Comparison of ENCODE assay signal across 20 mouse cellular contexts in genomic region chr4:46806876-46807275, GRCm38 (mm10).
DNase-seq lines count a peak whose midpoint lies in the region; ATAC-seq and TF ChIP-seq lines count a peak whose summit lies in the region.
"Had no signal": no experiment of that assay in that cellular context is flagged by ENCODE, and none has a peak within 500 bp of the region (broad histone marks: within the 10 kb centered on the region; RNA-seq: fewer than 3 reads in every experiment).

No protein-coding gene starts in this region.

- H3K27ac ChIP-seq in hindbrain, embryonic 16.5 days (ENCODE audit: low read depth, low read length): no peak overlapping the region
- no peak overlapping the region for H3K27ac ChIP-seq in hindbrain, embryonic 14.5 days
- H3K27ac ChIP-seq in midbrain, postnatal 0 days (ENCODE audit: low read depth, low read length): no peak overlapping the region
- H3K27ac ChIP-seq in midbrain, embryonic 11.5 days (ENCODE audit: low read depth, low read length): no peak overlapping the region
- H3K27ac ChIP-seq: limb, embryonic 12.5 days; macrophage had no signal

- 63% methylated on average over 1 of the region's 1 CpGs for WGBS in hindbrain, embryonic 16.5 days
- WGBS in hindbrain, embryonic 14.5 days: 79% methylated on average over 1 of the region's 1 CpGs
- 52% methylated on average over 1 of the region's 1 CpGs for WGBS in midbrain, postnatal 0 days
- WGBS in midbrain, embryonic 11.5 days: 82% methylated on average over 1 of the region's 1 CpGs

- DNase-seq in adrenal gland, postnatal 25 days: peak; percentile 22
- DNase-seq in adrenal gland, postnatal 4 days (ENCODE audit: low spot score in 2 of 2): no peak
- DNase-seq in hindbrain, embryonic 14.5 days (ENCODE audit: low spot score): no peak
- peak; percentile 28 for DNase-seq in midbrain, postnatal 0 days (ENCODE audit: low spot score)
- DNase-seq in midbrain, embryonic 11.5 days (ENCODE audit: low spot score, missing footprints): no peak
- peak; percentile 24 for DNase-seq in retina, embryonic 14.5 days (ENCODE audit: low spot score)
- no peak for DNase-seq in cerebellum, adult 9-11 months
- DNase-seq: cerebellum, postnatal 25 days; gastrocnemius, postnatal 14 days; kidney, adult 8-10 months; kidney, postnatal 4 days; layer of hippocampus, postnatal 36 days; lung, adult 18-20 months; right cerebral cortex, postnatal 25 days; thymus, postnatal 4 days had no signal

- 0 out of 2 replicates have a peak, but pooled peaks have one; percentile 55 for ATAC-seq in hindbrain, embryonic 16.5 days
- no peak for ATAC-seq in hindbrain, embryonic 14.5 days (ENCODE audit: low FRiP score)
- no peak for ATAC-seq in midbrain, postnatal 0 days (ENCODE audit: low FRiP score)
- no peak for ATAC-seq in midbrain, embryonic 11.5 days (ENCODE audit: low FRiP score)

- no peak overlapping the region for H3K4me3 ChIP-seq in hindbrain, embryonic 16.5 days (ENCODE audit: low read length)
- no peak overlapping the region for H3K4me3 ChIP-seq in hindbrain, embryonic 14.5 days (replicated peaks; ENCODE audit: low read length)
- H3K4me3 ChIP-seq in midbrain, postnatal 0 days (ENCODE audit: low read depth, low read length): no peak overlapping the region
- H3K4me3 ChIP-seq in midbrain, embryonic 11.5 days (ENCODE audit: low read depth, low read length): no peak overlapping the region
- H3K4me3 ChIP-seq: erythroblast, embryonic 14.5 days; limb, embryonic 12.5 days; myocyte had no signal

- TF ChIP-seq CTCF in midbrain, postnatal 0 days (IDR thresholded peaks at IDR 0.05): no peak

- H3K4me1 ChIP-seq in hindbrain, embryonic 16.5 days (ENCODE audit: control insufficient read depth, insufficient read depth, low read depth, low read length): no peaks in the 10 kb centered on the region
- H3K4me1 ChIP-seq in hindbrain, embryonic 14.5 days (replicated peaks; ENCODE audit: control insufficient read depth, insufficient read depth, low read length): no peaks in the 10 kb centered on the region
- no peaks in the 10 kb centered on the region for H3K4me1 ChIP-seq in midbrain, postnatal 0 days (ENCODE audit: insufficient read depth, low read length)
- H3K4me1 ChIP-seq in midbrain, embryonic 11.5 days (ENCODE audit: control insufficient read depth, insufficient read depth, low read length): no peaks in the 10 kb centered on the region
- H3K4me1 ChIP-seq: limb, embryonic 12.5 days had no signal

- H3K9me3 ChIP-seq in hindbrain, embryonic 16.5 days (ENCODE audit: control insufficient read depth, low read length): no peaks in the 10 kb centered on the region
- no peaks in the 10 kb centered on the region for H3K9me3 ChIP-seq in hindbrain, embryonic 14.5 days (ENCODE audit: control insufficient read depth, low read length)
- no peaks in the 10 kb centered on the region for H3K9me3 ChIP-seq in midbrain, postnatal 0 days (ENCODE audit: low read length)
- no peaks in the 10 kb centered on the region for H3K9me3 ChIP-seq in midbrain, embryonic 11.5 days (ENCODE audit: control insufficient read depth, low read length)
- H3K9me3 ChIP-seq: limb, embryonic 12.5 days had no signal

- no peaks in the 10 kb centered on the region for H3K27me3 ChIP-seq in hindbrain, embryonic 16.5 days (replicated peaks; ENCODE audit: control insufficient read depth, insufficient read depth, low read length)
- no peaks in the 10 kb centered on the region for H3K27me3 ChIP-seq in hindbrain, embryonic 14.5 days (ENCODE audit: control insufficient read depth, insufficient read depth, low read length)
- H3K27me3 ChIP-seq in midbrain, postnatal 0 days (ENCODE audit: insufficient read depth, low read length): no peaks in the 10 kb centered on the region
- H3K27me3 ChIP-seq in midbrain, embryonic 11.5 days (ENCODE audit: control insufficient read depth, insufficient read depth, low read length): no peaks in the 10 kb centered on the region
- H3K27me3 ChIP-seq: limb, embryonic 12.5 days had no signal

- no peak overlapping the region for H3K4me2 ChIP-seq in hindbrain, embryonic 16.5 days (ENCODE audit: low read length)
- no peak overlapping the region for H3K4me2 ChIP-seq in hindbrain, embryonic 14.5 days (replicated peaks)
- H3K4me2 ChIP-seq in midbrain, postnatal 0 days (ENCODE audit: low read depth, low read length, poor library complexity, severe bottlenecking): no peak overlapping the region
- no peak overlapping the region for H3K4me2 ChIP-seq in midbrain, embryonic 11.5 days
- H3K4me2 ChIP-seq: limb, embryonic 12.5 days had no signal

- no peak overlapping the region for H3K9ac ChIP-seq in hindbrain, embryonic 16.5 days (ENCODE audit: low read depth, low read length)
- no peak overlapping the region for H3K9ac ChIP-seq in hindbrain, embryonic 14.5 days
- no peak overlapping the region for H3K9ac ChIP-seq in midbrain, postnatal 0 days (replicated peaks; ENCODE audit: low read length, poor library complexity, severe bottlenecking)
- no peak overlapping the region for H3K9ac ChIP-seq in midbrain, embryonic 11.5 days (ENCODE audit: low read length)
- H3K9ac ChIP-seq: limb, embryonic 12.5 days had no signal

- peaks cover 5% of the 10 kb centered on the region; the same call in 1 of the 2 replicates for H3K36me3 ChIP-seq in hindbrain, embryonic 16.5 days (ENCODE audit: control insufficient read depth, insufficient read depth, low read length)
- no peaks in the 10 kb centered on the region for H3K36me3 ChIP-seq in hindbrain, embryonic 14.5 days (replicated peaks; ENCODE audit: control insufficient read depth, insufficient read depth)
- H3K36me3 ChIP-seq in midbrain, postnatal 0 days (ENCODE audit: insufficient read depth, low read length): peaks cover 13% of the 10 kb centered on the region
- H3K36me3 ChIP-seq in midbrain, embryonic 11.5 days (ENCODE audit: control insufficient read depth, insufficient read depth, low read length): no peaks in the 10 kb centered on the region
- H3K36me3 ChIP-seq: limb, embryonic 12.5 days had no signal

Comparison
In these comparisons a context has a peak if more than half of its experiments do, and no peak if none do; other contexts are left out.
1. DNase-seq: peak in adrenal gland, postnatal 25 days (single experiment), midbrain, postnatal 0 days (single experiment) and retina, embryonic 14.5 days (single experiment); none in adrenal gland, postnatal 4 days (0 of 2), hindbrain, embryonic 14.5 days (single experiment), midbrain, embryonic 11.5 days (single experiment) and cerebellum, adult 9-11 months (single experiment).